Mouse (Mus musculus) olfactory bulb, adult 2 months (tissue): ENCODE results near the gene Ropn1l. TPM values are rescaled to one million over a fixed set of nuclear protein-coding genes. Genes with fewer than 3 reads are reported as not detected.

Experiments
- H3K27ac ChIP-seq: fragments of 200-500 bp; 2 replicates; pipeline ENCODE4 v1.5.1; 2012; ENCODE audit warnings: low read depth, low read length; ENCODE audit not compliant: insufficient read depth
- H3K4me1 ChIP-seq: fragments of 200-500 bp; 2 replicates; pipeline ENCODE4 v1.6.1; 2012; ENCODE audit warnings: low read length; ENCODE audit not compliant: control insufficient read depth, insufficient read depth
- H3K4me3 ChIP-seq: fragments of 200-500 bp; 2 replicates; pipeline ENCODE4 v1.5.1; 2012; ENCODE audit warnings: mild to moderate bottlenecking, low read depth, low read length, moderate library complexity; ENCODE audit not compliant: insufficient read depth
- CTCF ChIP-seq: fragments of 200-500 bp; IDR thresholded peaks from 2 replicates; pipeline ENCODE4 v1.5.1; 2012; ENCODE audit warnings: low read depth, mild to moderate bottlenecking, low read length, moderate library complexity; ENCODE audit not compliant: insufficient read depth
- POLR2A ChIP-seq: fragments of 200-500 bp; IDR thresholded peaks from 2 replicates; pipeline ENCODE4 v1.6.1; 2012; ENCODE audit warnings: mild to moderate bottlenecking, low read depth, low read length, moderate library complexity; ENCODE audit not compliant: insufficient read depth
- WGBS: fragments of 180-500 bp; shearing (Covaris S2); methylation state at CpG from one replicate; pipeline ENCODE4 v1.1.7; 2018; 5-methylcytosine and 5-hydroxymethylcytosine counted together
- polyA plus RNA-seq: library from polyadenylated mRNA; stranded (reverse); fragments of >200 nt; gene quantifications from 2 replicates; pipeline ENCODE4 v1.2.4, GENCODE M21; 2012; ENCODE audit warnings: low replicate concordance; ENCODE audit not compliant: missing spikeins, insufficient read depth, insufficient read length

The Ropn1l gene
- polyA plus RNA-seq, 1 experiment: not detected

- no peaks in the 10 kb centered on the region; the same call in 1 of the 2 replicates for H3K4me1 ChIP-seq
- TF ChIP-seq CTCF (no peak), POLR2A (no peak)
- H3K4me3 ChIP-seq: no peak overlapping the region
- no peak overlapping the region for H3K27ac ChIP-seq
- WGBS: 43% methylated on average over 10 of the region's 10 CpGs
Measured at GRCm38 (mm10) chr15:31454096-31454860, 741 bp upstream of the Ropn1l start.

GRCm38 (mm10) chr15:31452336-31453097 is 1.0 kb downstream of the Ropn1l start:
- Histone ChIP-seq H3K4me3 (0 out of 2 replicates have a peak overlapping the region, but pooled peaks have one; percentile 83), H3K4me1 (no peaks in the 10 kb centered on the region; the same call in 1 of the 2 replicates), H3K27ac (no peak overlapping the region)
- TF ChIP-seq POLR2A (no peak), CTCF (no peak)
- 49% methylated on average over 18 of the region's 18 CpGs for WGBS

GRCm38 (mm10) chr15:31449772-31450171 is 3.8 kb downstream of the Ropn1l start:
- 36% methylated on average over 2 of the region's 2 CpGs for WGBS
- H3K4me3 ChIP-seq: no peak overlapping the region
- no peak overlapping the region for H3K27ac ChIP-seq
- peaks cover 4% of the 10 kb centered on the region for H3K4me1 ChIP-seq
- TF ChIP-seq CTCF (no peak), POLR2A (no peak)

- Histone ChIP-seq H3K27ac (no peak overlapping the region), H3K4me3 (no peak overlapping the region), H3K4me1 (peaks cover 4% of the 10 kb centered on the region)
- TF ChIP-seq POLR2A: no peak
- no peak for TF ChIP-seq CTCF
- 19% methylated on average over 7 of the region's 7 CpGs for WGBS
Measured at GRCm38 (mm10) chr15:31447121-31447520, 6.4 kb downstream of the Ropn1l start.

GRCm38 (mm10) chr15:31442698-31443097 is 10.8 kb downstream of the Ropn1l start:
- H3K4me1 ChIP-seq: peaks cover 4% of the 10 kb centered on the region
- H3K27ac ChIP-seq: no peak overlapping the region
- 95% methylated on average over 4 of the region's 4 CpGs for WGBS
- TF ChIP-seq CTCF (no peak), POLR2A (no peak)
- no peak overlapping the region for H3K4me3 ChIP-seq

- no peak for TF ChIP-seq POLR2A
- TF ChIP-seq CTCF: no peak
- peaks cover 3% of the 10 kb centered on the region for H3K4me1 ChIP-seq
- no peak overlapping the region for H3K27ac ChIP-seq
- H3K4me3 ChIP-seq: no peak overlapping the region
- 85% methylated on average over 6 of the region's 6 CpGs for WGBS
Measured at GRCm38 (mm10) chr15:31441996-31442395, 11.5 kb downstream of the Ropn1l start.

- no peak for TF ChIP-seq CTCF
- TF ChIP-seq POLR2A: no peak
- Histone ChIP-seq H3K4me3 (no peak overlapping the region), H3K4me1 (peaks cover 5% of the 10 kb centered on the region; the same call in 1 of the 2 replicates), H3K27ac (no peak overlapping the region)
- 93% methylated on average over 2 of the region's 2 CpGs for WGBS
Measured at GRCm38 (mm10) chr15:31436811-31437210, 16.7 kb downstream of the Ropn1l start.

- Histone ChIP-seq H3K4me1 (peaks cover 5% of the 10 kb centered on the region; the same call in 1 of the 2 replicates), H3K4me3 (no peak overlapping the region), H3K27ac (no peak overlapping the region)
- TF ChIP-seq CTCF (no peak), POLR2A (no peak)
- WGBS: 58% methylated on average over 1 of the region's 1 CpGs
Measured at GRCm38 (mm10) chr15:31436083-31436482, 17.5 kb downstream of the Ropn1l start.

GRCm38 (mm10) chr15:31433768-31434167 is 19.8 kb downstream of the Ropn1l start:
- TF ChIP-seq CTCF: no peak
- no peak for TF ChIP-seq POLR2A
- WGBS: 78% methylated on average over 7 of the region's 7 CpGs
- peaks cover 5% of the 10 kb centered on the region for H3K4me1 ChIP-seq
- no peak overlapping the region for H3K4me3 ChIP-seq
- no peak overlapping the region for H3K27ac ChIP-seq

GRCm38 (mm10) chr15:31431847-31432246 is 21.7 kb downstream of the Ropn1l start:
- Histone ChIP-seq H3K27ac (no peak overlapping the region), H3K4me3 (no peak overlapping the region), H3K4me1 (peaks cover 8% of the 10 kb centered on the region)
- no peak for TF ChIP-seq CTCF
- TF ChIP-seq POLR2A: no peak
- 84% methylated on average over 8 of the region's 8 CpGs for WGBS
